Mouse (Mus musculus): ENCODE data around the gene Fzr1. TPM values are rescaled to one million over a fixed set of nuclear protein-coding genes. Genes with fewer than 3 reads are reported as not detected.
A peak's percentile ranks its signal among the peaks of the same experiment; 100 is the strongest.

Gene Fzr1
- polyA plus RNA-seq, 1 experiment from 2014 or later = 104 TPM

DNA sequence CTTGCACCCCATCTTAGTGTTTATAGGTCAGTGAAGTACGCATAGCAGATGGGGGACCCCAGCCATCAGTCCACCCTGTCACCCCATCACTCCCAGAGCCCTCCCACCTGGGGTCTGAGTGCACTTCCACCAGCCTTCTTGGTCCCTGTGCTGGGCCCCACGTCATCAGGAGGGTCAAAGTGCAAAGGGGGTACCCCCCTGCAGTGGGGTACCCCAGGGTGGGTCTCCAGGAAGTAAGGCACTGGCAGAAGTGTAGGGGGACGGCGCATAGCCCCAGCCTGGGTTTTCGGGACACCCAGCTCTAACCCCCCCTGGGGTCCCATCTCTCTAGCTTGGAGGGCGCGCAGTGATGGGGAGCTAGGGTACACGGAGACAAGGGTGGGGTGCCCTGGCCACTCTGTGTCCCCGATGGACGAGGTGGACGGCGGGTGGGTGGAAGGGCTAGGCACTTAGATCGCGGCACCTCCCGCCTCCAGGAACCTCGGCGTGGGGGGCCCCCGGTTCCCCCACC lies 21.5 kb upstream of the Fzr1 start:
- DNase-seq (ENCODE audit: low spot score, missing footprints) = no peak

DNA sequence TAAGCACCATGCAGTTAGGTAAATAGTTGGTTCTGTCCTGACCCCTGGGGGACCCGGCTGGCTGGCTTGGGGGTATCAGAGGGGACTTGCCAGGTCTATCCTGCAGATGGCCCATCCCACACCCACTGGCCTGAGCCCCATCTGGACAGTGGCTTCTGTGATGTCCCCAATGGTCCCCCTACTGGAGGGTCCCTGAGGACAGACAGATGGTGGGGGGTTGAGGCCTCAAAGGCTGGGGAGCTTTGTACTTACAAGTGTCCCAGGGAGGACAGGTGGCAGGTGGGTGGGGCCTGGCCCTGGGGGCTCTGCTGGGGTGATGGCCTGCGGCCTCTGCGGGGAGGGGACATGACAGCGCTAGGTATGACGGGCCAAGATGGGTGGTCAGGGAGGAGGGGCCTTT lies 21.0 kb upstream of the Fzr1 start:
- Histone ChIP-seq H3K4me3 (ENCODE audit: low read depth, low read length) (no peak overlapping the region), H3K9ac (ENCODE audit: low read length) (no peak overlapping the region), H3K27me3 (ENCODE audit: control insufficient read depth, insufficient read depth, low read length) (peaks cover 10% of the 10 kb centered on the region), H3K27ac (ENCODE audit: low read depth, low read length) (no peak overlapping the region), H3K4me1 (ENCODE audit: control insufficient read depth, insufficient read depth, low read length) (peaks cover 42% of the 10 kb centered on the region), H3K4me2 (no peak overlapping the region), H3K9me3 (ENCODE audit: control insufficient read depth, low read length) (no peaks in the 10 kb centered on the region), H3K36me3 (ENCODE audit: control insufficient read depth, insufficient read depth, low read length) (0 out of 2 replicates have a peak, but pooled peaks cover 2% of the 10 kb centered on the region)
- ATAC-seq (ENCODE audit: low FRiP score) (no peak), DNase-seq (ENCODE audit: low spot score, missing footprints) (no peak)
- WGBS = 72% methylated on average over 5 of the region's 5 CpGs

More for the DNA sequence above, 21.5 kb upstream of the Fzr1 start:
- Histone ChIP-seq H3K4me3 (ENCODE audit: low read depth, low read length) (no peak overlapping the region), H3K27me3 (ENCODE audit: control insufficient read depth, insufficient read depth, low read length) (peaks cover 15% of the 10 kb centered on the region), H3K36me3 (ENCODE audit: control insufficient read depth, insufficient read depth, low read length) (0 out of 2 replicates have a peak, but pooled peaks cover 2% of the 10 kb centered on the region), H3K4me2 (no peak overlapping the region), H3K9me3 (ENCODE audit: control insufficient read depth, low read length) (no peaks in the 10 kb centered on the region), H3K4me1 (ENCODE audit: control insufficient read depth, insufficient read depth, low read length) (peaks cover 45% of the 10 kb centered on the region), H3K27ac (ENCODE audit: low read depth, low read length) (no peak overlapping the region), H3K9ac (ENCODE audit: low read length) (no peak overlapping the region)
- no peak for ATAC-seq (ENCODE audit: low FRiP score)
- WGBS = 74% methylated on average over 18 of the region's 18 CpGs

DNA sequence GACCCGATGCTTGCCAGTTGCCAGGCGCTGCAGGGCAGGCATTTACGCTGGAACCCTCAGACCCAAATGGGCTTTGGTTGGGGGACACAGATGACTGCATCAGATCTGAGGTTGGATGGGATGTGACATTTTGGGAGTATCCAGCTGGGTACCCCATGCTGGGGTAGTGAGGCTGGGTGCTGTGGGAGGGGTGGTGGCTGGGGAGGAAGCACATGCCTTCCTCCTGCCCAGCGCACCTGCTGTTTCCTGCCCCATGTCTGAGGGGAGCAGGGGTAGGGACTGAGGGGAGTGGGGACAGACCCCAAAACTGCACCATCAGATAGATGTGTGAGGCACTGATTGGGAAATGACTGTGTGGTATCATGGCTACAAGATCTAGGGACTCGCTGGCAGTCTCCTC lies 18.4 kb upstream of the Fzr1 start:
- H3K4me2 ChIP-seq = no peak overlapping the region
- 0 out of 2 replicates have a peak, but pooled peaks cover 2% of the 10 kb centered on the region for H3K36me3 ChIP-seq (ENCODE audit: control insufficient read depth, insufficient read depth, low read length)
- no peaks in the 10 kb centered on the region for H3K9me3 ChIP-seq (ENCODE audit: control insufficient read depth, low read length)
- WGBS = 60% methylated on average over 5 of the region's 5 CpGs
- ATAC-seq (ENCODE audit: low FRiP score) (no peak), DNase-seq (ENCODE audit: low spot score, missing footprints) (no peak)
- peaks cover 27% of the 10 kb centered on the region for H3K4me1 ChIP-seq (ENCODE audit: control insufficient read depth, insufficient read depth, low read length)
- no peak overlapping the region for H3K4me3 ChIP-seq (ENCODE audit: low read depth, low read length)
- peaks cover 6% of the 10 kb centered on the region; the same call in 1 of the 2 replicates for H3K27me3 ChIP-seq (ENCODE audit: control insufficient read depth, insufficient read depth, low read length)
- no peak overlapping the region for H3K27ac ChIP-seq (ENCODE audit: low read depth, low read length)
- H3K9ac ChIP-seq (ENCODE audit: low read length) = no peak overlapping the region

DNA sequence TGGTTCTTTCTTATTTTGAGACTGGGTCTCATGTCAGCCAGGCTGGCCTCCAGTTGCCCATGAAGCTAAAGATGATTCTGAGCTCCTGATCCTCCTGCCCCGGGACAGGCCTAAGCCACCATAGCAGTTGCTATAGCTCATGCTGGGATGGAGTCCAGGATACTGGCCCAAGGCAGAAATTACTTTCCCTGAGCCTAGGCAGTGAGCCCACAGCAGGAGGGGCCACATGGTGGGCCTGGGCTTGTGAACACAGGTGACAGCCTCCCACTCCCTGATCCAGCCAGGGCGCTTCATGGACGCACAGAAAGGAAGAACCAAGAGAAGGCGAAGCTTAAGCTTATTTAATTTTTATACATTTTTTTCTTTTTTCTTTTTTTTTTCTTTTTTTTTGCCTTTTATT lies 17.5 kb upstream of the Fzr1 start:
- Histone ChIP-seq H3K4me1 (ENCODE audit: control insufficient read depth, insufficient read depth, low read length) (peaks cover 20% of the 10 kb centered on the region), H3K36me3 (ENCODE audit: control insufficient read depth, insufficient read depth, low read length) (0 out of 2 replicates have a peak, but pooled peaks cover 2% of the 10 kb centered on the region), H3K9ac (ENCODE audit: low read length) (no peak overlapping the region), H3K4me2 (no peak overlapping the region), H3K27me3 (ENCODE audit: control insufficient read depth, insufficient read depth, low read length) (peaks cover 6% of the 10 kb centered on the region; the same call in 1 of the 2 replicates), H3K27ac (ENCODE audit: low read depth, low read length) (no peak overlapping the region), H3K9me3 (ENCODE audit: control insufficient read depth, low read length) (no peaks in the 10 kb centered on the region), H3K4me3 (ENCODE audit: low read depth, low read length) (no peak overlapping the region)
- peak; percentile 81 for DNase-seq (ENCODE audit: low spot score, missing footprints)
- WGBS = 83% methylated on average over 4 of the region's 4 CpGs
- ATAC-seq (ENCODE audit: low FRiP score) = no peak

DNA sequence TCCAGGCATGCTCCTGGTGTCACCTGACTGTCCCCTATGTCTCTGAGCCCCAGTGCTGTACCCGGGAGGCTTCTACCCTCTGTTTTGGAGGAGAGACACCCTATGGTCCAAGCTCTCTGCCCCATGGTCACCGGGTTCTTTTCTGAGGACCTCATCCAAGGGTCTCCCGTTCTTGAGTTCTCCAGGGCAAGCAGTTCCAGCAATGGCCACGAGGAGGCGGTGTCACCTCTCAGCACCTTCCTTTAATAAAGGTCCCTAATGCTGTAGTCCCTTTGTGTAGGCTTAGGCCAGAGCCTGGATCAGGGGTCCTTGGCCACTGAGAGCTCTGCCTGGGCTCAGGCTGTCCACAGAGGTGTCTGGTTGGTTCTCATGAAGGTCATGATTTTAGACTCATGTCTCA lies 16.8 kb upstream of the Fzr1 start:
- Histone ChIP-seq H3K27ac (ENCODE audit: low read depth, low read length) (no peak overlapping the region), H3K27me3 (ENCODE audit: control insufficient read depth, insufficient read depth, low read length) (no peaks in the 10 kb centered on the region), H3K36me3 (ENCODE audit: control insufficient read depth, insufficient read depth, low read length) (0 out of 2 replicates have a peak, but pooled peaks cover 2% of the 10 kb centered on the region), H3K4me2 (no peak overlapping the region), H3K4me3 (ENCODE audit: low read depth, low read length) (no peak overlapping the region), H3K4me1 (ENCODE audit: control insufficient read depth, insufficient read depth, low read length) (peaks cover 17% of the 10 kb centered on the region), H3K9ac (ENCODE audit: low read length) (0 out of 2 replicates have a peak overlapping the region, but pooled peaks have one; percentile 9), H3K9me3 (ENCODE audit: control insufficient read depth, low read length) (no peaks in the 10 kb centered on the region)
- ATAC-seq (ENCODE audit: low FRiP score) (peak; percentile 45; the same call in 1 of the 2 replicates), DNase-seq (ENCODE audit: low spot score, missing footprints) (peak; percentile 98)
- 19% methylated on average over 5 of the region's 5 CpGs for WGBS

DNA sequence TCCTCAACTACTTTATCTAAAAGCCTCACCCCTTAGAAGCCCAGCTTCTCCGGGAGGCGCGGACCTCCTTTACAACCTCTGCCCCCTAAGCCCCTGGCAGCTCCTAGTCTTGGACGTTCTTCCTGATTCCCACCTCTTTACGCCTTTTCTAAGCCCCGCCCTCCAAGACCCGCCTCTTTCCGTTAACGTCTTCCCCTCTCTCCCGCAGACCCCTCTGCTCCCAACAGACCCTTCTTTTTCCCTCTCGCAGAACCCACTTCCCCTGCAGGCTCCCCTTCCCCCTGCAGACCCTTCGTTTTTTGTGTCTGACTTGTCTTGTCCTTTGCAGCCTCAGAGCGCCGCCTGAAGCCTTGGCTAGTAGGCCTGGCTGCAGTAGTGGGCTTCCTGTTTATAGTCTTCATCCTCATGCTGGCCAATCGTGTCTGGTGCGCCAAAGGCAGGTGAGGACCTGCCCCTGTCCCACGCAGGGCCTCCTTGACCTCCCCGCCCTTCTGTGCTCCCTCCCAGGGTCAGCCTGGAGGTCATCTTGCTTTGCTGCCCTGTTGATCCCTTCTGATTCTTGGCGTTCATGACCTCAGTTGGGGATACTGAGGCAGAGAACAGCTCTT lies 15.2 kb upstream of the Fzr1 start:
- Histone ChIP-seq H3K27ac (ENCODE audit: low read depth, low read length) (no peak overlapping the region), H3K9me3 (ENCODE audit: control insufficient read depth, low read length) (no peaks in the 10 kb centered on the region), H3K27me3 (ENCODE audit: control insufficient read depth, insufficient read depth, low read length) (no peaks in the 10 kb centered on the region), H3K36me3 (ENCODE audit: control insufficient read depth, insufficient read depth, low read length) (no peaks in the 10 kb centered on the region), H3K4me2 (peak overlapping the region; percentile 32), H3K9ac (ENCODE audit: low read length) (peak overlapping the region; percentile 43), H3K4me1 (ENCODE audit: control insufficient read depth, insufficient read depth, low read length) (peaks cover 16% of the 10 kb centered on the region), H3K4me3 (ENCODE audit: low read depth, low read length) (no peak overlapping the region)
- no peak for DNase-seq (ENCODE audit: low spot score, missing footprints)
- no peak for ATAC-seq (ENCODE audit: low FRiP score)
- WGBS = 6% methylated on average over 19 of the region's 19 CpGs

DNA sequence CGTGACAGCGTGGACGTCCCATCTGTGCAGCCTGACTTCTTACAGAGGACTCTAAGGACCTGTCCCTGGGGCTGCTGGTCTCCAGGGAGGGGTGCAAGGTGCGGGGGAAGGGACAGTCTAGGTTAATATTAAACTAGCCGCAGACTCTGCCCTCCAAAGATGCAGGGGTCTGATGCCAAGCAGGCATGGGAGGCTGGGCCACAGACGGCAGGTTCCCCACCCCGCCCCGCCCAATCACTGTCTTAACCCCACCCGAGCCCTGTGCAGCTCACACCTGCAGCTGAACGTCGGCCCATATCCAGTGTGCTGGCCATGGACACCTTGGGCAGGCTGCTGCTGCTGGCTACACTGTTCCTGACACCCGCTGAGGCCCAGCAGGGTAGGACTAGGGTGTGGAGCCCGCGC lies 14.5 kb upstream of the Fzr1 start, which contains the start of gene Smim24:
Gene Smim24, plus strand, starts transcription at position 271 of the 405 bp plus-strand sequence.
- peaks cover 16% of the 10 kb centered on the region for H3K4me1 ChIP-seq (ENCODE audit: control insufficient read depth, insufficient read depth, low read length)

DNA sequence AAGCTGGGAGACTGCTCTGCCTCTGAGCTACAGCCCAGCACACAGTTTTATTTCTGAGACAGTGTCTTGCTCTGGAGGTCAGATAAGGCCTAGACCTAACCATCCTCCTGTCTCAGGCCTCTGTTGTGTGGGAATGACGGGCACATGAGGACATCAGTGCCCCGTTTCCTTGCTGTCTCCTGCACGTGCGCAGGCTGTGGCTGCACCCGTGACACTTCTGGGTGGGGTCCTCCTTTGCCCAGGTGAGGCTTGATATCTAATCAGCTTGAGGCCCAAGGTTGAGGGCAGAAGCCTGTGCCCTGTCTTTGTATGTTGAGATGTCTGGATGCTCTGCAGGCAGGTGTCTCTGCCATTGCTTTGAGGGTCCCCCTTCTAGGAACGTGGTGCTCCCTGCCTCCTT lies 14.0 kb upstream of the Fzr1 start:
- ATAC-seq (ENCODE audit: low FRiP score) (no peak), DNase-seq (ENCODE audit: low spot score, missing footprints) (no peak)
- WGBS = 85% methylated on average over 6 of the region's 6 CpGs
- H3K4me1 ChIP-seq (ENCODE audit: control insufficient read depth, insufficient read depth, low read length) = peaks cover 16% of the 10 kb centered on the region
- H3K9ac ChIP-seq (ENCODE audit: low read length) = no peak overlapping the region
- H3K27me3 ChIP-seq (ENCODE audit: control insufficient read depth, insufficient read depth, low read length) = no peaks in the 10 kb centered on the region
- peaks cover 9% of the 10 kb centered on the region for H3K36me3 ChIP-seq (ENCODE audit: control insufficient read depth, insufficient read depth, low read length)
- no peak overlapping the region for H3K27ac ChIP-seq (ENCODE audit: low read depth, low read length)
- no peaks in the 10 kb centered on the region for H3K9me3 ChIP-seq (ENCODE audit: control insufficient read depth, low read length)
- H3K4me2 ChIP-seq = no peak overlapping the region
- H3K4me3 ChIP-seq (ENCODE audit: low read depth, low read length) = no peak overlapping the region

More for the DNA sequence above, 14.5 kb upstream of the Fzr1 start, which contains the start of gene Smim24:
- Histone ChIP-seq H3K4me2 (peak within 1 kb of the TSS; percentile 32), H3K9me3 (ENCODE audit: control insufficient read depth, low read length) (no peaks in the 10 kb centered on the region), H3K36me3 (ENCODE audit: control insufficient read depth, insufficient read depth, low read length) (peaks cover 4% of the 10 kb centered on the region), H3K9ac (ENCODE audit: low read length) (peak within 1 kb of the TSS; percentile 43), H3K27ac (ENCODE audit: low read depth, low read length) (no peak within 1 kb of the TSS), H3K27me3 (ENCODE audit: control insufficient read depth, insufficient read depth, low read length) (no peaks in the 10 kb centered on the region), H3K4me3 (ENCODE audit: low read depth, low read length) (no peak within 1 kb of the TSS)
- DNase-seq (ENCODE audit: low spot score, missing footprints) (no peak), ATAC-seq (ENCODE audit: low FRiP score) (no peak)
- 67% methylated on average over 14 of the region's 14 CpGs for WGBS

DNA sequence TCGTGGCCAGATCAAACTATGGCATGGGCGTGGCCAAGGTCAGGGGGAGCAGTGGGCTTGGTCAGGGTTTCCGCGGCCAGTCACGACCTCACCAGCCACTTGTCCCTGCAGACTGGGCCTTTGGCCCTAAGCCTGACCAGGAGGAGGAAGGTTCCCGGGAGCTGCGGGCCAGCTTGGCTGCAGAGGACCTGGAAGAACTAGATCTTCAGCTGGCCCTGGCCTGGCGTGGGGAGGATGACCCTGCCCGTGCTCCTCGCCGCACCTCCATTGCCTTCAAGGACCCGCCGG lies 12.3 kb upstream of the Fzr1 start:
- 88% methylated on average over 13 of the region's 13 CpGs for WGBS
- Histone ChIP-seq H3K4me3 (ENCODE audit: low read depth, low read length) (no peak overlapping the region), H3K9ac (ENCODE audit: low read length) (no peak overlapping the region), H3K36me3 (ENCODE audit: control insufficient read depth, insufficient read depth, low read length) (peaks cover 16% of the 10 kb centered on the region), H3K4me1 (ENCODE audit: control insufficient read depth, insufficient read depth, low read length) (peaks cover 11% of the 10 kb centered on the region), H3K27me3 (ENCODE audit: control insufficient read depth, insufficient read depth, low read length) (no peaks in the 10 kb centered on the region), H3K4me2 (no peak overlapping the region), H3K9me3 (ENCODE audit: control insufficient read depth, low read length) (no peaks in the 10 kb centered on the region), H3K27ac (ENCODE audit: low read depth, low read length) (no peak overlapping the region)
- ATAC-seq (ENCODE audit: low FRiP score) (no peak), DNase-seq (ENCODE audit: low spot score, missing footprints) (no peak)

All from midbrain, embryonic 11.5 days (tissue).